Mouse (Mus musculus) frontal cortex, postnatal 36 days (tissue): ENCODE measurements around the gene AI597479.
A peak's percentile ranks its signal among the peaks of the same experiment; 100 is the strongest.

Experiments
- DNase-seq, 2 experiments: peaks; one replicate each; pipeline ENCODE4 v3.0.0; 2022; ENCODE audit warnings: low spot score in 2 of 2

The AI597479 gene

GRCm38 (mm10) chr1:43098031-43098984, at the start of gene AI597479, which contains the start of gene Tgfbrap1:
TSS of gene AI597479 (plus strand) at chr1:43098710.
TSS of gene Tgfbrap1 (minus strand) at chr1:43098637.
- peak; percentile 95 to 96 for DNase-seq

GRCm38 (mm10) chr1:43051903-43052302, 46.6 kb upstream of the AI597479 start:
- DNase-seq: no peak

DNA sequence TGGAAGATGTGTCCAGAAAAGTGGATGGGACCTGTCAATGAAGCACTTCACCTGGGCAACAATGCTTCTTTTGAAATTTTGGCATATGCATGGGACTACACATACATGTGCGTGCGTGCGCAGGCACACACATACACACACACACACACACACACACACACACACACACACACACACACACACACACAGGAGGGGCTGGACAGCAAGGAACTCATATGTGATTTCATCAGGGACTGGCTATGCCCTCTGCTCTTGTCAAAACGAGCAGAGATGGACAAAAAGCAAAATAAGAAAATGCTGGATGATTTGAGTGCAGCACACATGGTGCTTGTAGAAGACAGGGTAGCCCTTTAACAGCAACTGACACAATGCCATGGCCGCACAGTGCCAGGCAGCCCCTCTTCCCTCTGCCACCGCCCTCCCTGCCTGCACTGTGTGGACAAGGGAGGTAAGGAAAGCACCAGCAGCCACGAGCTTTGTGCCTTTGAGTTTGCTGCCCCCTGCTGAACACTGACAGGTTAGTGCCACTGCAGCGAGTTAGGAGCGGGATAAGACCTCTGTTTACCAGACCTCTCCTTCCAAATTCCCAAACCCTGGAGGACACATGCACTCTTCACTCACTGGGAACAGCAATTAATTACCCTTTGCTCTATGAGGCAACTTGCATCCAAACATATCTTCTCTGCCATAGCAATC, 32.7 kb upstream of the AI597479 start:
- peak; percentile 71 to 81 for DNase-seq

DNA sequence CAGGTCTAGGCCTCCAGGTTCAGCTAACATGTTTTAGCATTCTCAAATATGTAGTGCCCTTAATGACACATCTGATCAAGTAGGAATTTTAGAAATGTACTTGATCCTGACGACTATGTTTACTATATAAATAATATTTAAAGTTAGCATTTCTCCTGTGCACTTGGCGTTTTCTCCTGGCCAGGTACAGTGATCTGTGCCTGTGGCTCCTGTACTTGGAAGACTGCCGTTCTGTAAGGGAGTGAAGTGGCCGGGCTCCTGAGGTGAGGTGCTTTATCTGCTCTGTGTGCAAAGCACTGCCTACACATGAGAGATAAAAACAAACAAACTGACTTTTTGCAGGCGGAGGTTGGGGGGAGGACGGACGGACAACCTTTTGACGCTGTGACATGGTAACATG, 31.9 kb upstream of the AI597479 start:
- DNase-seq: no peak

GRCm38 (mm10) chr1:43067551-43067950, 31.0 kb upstream of the AI597479 start:
- DNase-seq: no peak

GRCm38 (mm10) chr1:43070726-43071125, 27.8 kb upstream of the AI597479 start:
- DNase-seq: no peak

GRCm38 (mm10) chr1:43072028-43072427, 26.5 kb upstream of the AI597479 start:
- no peak for DNase-seq

- DNase-seq: no peak
These were observed 25.9 kb upstream of the AI597479 start for GRCm38 (mm10) chr1:43072561-43072960.

- no peak for DNase-seq
These were observed 23.7 kb upstream of the AI597479 start for GRCm38 (mm10) chr1:43074791-43075190.

GRCm38 (mm10) chr1:43078124-43078523, 20.4 kb upstream of the AI597479 start:
- DNase-seq: no peak

GRCm38 (mm10) chr1:43082946-43083345, 15.6 kb upstream of the AI597479 start:
- no peak for DNase-seq

GRCm38 (mm10) chr1:43090418-43090817, 8.1 kb upstream of the AI597479 start:
- DNase-seq: no peak

DNA sequence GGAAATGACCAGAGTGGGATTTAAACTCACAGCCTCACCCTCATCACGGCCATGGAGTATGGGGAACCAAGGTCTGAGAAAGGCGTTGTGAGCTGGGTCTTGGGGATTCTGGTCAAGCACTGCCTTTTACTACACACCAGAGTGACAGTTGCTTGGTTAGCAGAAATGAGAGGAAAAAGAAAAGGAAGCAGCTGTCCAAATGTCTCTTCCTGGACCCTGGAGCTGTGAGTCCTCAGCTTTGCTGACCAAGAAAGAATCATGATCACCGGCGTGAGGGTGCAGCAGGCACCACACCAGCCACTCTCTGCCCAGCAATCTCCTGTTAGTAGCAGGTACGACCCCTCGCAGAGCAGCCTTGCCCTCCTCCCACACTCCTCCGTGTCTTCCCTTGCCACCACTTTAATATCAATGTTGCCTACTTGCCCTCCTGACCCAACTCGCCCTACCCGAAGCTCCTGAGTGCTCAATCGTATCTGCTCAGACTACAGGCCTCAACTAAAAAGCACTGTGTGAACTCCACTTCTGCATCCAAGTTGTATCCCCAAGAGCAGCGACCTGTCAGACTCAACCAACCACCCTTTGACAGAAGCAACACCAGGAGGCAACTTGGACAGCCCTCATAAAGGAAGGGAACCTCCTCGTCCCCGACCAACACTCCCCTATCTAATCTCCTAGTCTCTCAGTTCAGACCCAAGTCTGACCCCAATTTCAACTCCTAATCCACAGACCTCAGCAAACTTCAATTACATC, 7.0 kb upstream of the AI597479 start:
- peak in 1 of 2 experiments; percentile 10 for DNase-seq

GRCm38 (mm10) chr1:43092056-43093015, 6.2 kb upstream of the AI597479 start:
- peak; percentile 69 to 78 for DNase-seq

GRCm38 (mm10) chr1:43094206-43094605, 4.3 kb upstream of the AI597479 start:
- no peak for DNase-seq

DNA sequence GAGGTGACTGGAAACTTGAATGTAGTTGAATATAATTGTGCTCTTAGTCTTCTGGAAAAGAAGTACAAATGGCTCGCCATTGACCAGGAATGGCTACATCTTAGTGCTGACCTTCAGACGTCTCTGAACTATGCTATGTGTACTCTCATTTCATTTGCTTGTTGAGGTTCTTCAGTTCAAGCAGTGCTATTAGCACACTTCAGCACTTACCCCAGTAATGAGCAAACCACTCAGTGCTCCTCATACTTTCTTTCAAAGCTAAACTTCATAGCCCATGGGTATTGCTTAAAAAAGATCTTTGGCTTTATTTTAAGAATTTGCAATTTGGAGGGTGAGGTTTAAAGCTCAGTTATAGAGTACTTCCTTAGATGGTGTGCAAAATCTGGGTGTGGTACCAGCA, 10.2 kb downstream of the AI597479 start:
- DNase-seq: no peak

GRCm38 (mm10) chr1:43110556-43110955, 12.0 kb downstream of the AI597479 start:
- DNase-seq: no peak

GRCm38 (mm10) chr1:43112882-43113281, 14.4 kb downstream of the AI597479 start:
- peak; percentile 44 to 84 for DNase-seq

DNA sequence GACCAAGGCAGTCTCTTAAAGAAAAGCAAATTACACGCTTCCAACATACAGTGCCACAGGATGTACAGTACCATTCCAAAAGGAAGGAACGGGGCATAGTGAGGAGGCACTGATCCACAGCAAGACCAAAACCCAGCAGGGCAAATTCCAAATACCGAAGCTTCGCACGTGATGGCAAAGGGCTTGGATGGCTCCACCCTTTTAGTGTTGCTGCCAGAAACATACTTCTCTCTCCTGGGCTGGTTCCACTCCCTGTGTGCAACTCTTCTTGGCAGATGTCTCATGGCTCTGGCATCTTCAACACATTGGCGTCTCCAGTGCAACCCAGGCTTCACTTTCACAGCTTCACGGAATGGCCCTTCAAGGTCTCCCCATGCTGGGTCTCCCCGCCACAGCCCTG, 18.9 kb downstream of the AI597479 start:
- DNase-seq: no peak

GRCm38 (mm10) chr1:43120950-43121349, 22.4 kb downstream of the AI597479 start:
- DNase-seq: no peak

- DNase-seq: no peak
These were observed 24.1 kb downstream of the AI597479 start for GRCm38 (mm10) chr1:43122616-43123015.
